Mouse (Mus musculus) spleen, postnatal 4 days (tissue): ENCODE measurements around the gene Trafd1.
"Not testable (repeated sequence)": the region's sequence is repeated elsewhere in the genome, so short reads cannot be mapped to it uniquely, and the experiment has no call there.

Source experiments
- DNase-seq, 2 experiments: peaks; one replicate each; pipeline ENCODE4 v3.0.0; 2022; ENCODE audit warnings: low spot score in 2 of 2

Gene Trafd1

DNA sequence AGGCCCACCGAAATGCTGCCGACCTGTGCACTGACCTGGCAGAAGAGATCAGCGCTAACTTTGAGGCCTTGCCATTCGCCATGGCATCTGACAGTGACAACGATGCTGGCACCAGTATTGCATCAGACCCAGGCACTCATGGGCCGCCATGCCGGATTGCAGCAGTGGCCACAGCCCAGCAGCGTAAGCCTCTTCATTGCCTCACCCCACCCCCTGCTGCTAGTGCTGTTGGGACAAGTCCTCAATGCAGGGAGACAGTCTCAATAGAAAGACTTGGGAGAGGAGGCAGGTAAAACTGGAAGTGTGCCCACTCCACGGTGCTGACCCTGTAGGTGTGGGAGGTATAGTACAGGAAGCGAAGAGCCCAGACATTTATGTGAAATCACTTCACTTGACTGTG, 53.7 kb downstream of the Trafd1 start:
- no peak for DNase-seq

DNA sequence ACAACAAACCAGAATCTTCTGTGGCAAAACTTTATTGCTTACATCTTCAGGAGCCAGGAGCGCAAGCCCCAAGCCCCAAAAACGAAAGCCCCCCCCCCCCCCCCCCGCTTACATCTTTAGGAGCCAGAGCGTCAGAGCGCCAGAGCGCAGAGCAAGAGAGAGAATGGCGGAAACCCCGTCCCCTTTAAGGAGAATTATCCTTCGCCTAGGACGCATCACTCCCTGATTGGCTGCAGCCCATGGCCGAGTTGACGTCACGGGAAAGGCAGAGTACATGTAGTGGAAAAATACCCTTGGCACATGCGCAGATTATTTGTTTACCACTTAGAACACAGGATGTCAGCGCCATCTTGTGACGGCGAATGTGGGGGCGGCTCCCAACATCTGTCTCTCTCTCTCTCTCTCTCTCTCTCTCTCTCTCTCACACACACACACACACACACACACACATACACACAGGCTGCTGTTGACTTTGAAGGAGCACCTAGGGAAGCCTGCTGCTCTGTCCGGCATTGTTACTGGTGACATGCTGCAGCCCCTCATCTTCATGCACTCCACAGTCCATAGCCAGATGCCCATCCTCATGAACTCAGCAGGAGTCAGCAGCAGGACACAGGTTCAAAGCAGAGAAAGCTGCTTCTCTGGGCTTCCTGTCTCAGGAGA, 55.1 kb downstream of the Trafd1 start:
- DNase-seq, result not testable (repeated sequence)

DNA sequence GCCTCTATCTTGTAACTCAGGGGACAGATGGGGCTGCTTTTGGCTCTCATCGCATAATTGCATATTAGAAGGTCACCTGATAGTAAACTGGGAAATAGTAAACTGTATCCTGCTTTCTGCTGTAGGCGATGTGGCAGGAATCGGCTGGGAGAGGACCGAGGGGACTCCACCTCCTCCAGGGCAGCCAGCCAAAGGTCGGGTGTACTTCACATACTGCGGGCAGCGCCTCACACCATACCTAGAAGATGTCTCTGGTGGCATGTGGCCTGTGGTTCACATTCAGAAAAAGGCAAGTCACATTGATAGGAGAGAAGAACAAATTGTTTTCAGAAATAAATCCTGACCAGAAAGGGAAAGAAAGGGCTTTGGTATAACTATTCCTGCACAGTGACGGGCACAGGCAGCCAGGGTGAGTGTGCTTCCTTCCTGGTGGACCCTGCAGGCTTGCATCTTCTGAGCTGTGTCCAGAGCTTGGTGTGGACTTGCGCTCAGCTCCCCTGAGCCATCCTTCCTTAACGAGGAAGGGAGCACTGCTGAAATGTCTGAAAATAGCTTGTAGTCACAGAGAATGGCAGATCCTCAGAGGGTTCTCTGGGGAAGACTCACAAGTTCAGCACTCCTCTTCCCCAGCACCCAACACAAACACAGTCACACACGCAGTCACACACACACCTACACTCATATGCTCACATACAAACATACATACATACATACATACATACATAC, 55.9 kb downstream of the Trafd1 start:
- DNase-seq, result no peak

DNA sequence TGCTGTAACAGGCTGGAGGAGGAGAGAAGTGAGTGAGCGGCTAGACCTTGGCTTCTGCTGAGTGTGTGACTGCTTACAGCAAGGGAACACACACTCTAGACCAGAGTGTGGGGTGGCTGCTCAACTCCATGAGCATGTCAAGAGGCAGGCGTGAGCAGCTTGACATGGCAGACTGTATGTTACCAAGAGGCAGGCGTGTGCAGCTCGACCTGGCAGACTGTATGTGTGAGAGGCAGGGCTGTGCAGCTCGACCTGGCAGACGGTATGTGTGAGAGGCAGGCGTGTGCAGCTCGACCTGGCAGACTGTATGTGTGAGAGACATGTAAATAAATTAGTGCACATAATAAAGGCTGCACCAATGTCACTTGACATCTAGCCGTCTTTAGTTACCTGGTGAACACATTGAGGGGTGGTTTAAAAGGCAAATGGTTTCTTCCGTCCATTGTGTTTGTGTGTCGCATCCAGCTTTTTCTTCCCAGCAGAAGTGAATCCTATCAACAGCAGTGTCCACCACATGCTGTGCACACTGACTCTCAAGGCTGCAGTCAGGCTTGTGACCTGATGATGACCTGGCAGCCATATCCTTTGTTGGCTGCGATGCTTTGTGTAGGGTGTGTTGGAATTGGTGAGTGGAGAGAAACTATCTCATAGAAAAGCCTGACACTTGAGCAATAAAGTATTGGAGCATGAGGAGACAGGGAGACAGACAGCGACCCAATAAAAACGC, 59.2 kb downstream of the Trafd1 start:
- no peak for DNase-seq
